Mouse (Mus musculus) adrenal gland, adult (tissue): Measurements from ENCODE around the gene Ifnl2.

Experiments
- DNase-seq, 2 experiments: peaks; one replicate each; pipeline ENCODE4 v3.0.0; 2022 to 2023; ENCODE audit warnings: low spot score in 1 of 2; ENCODE audit not compliant: inconsistent age in 2 of 2

Gene Ifnl2

GRCm38 (mm10) chr7:28492310-28492709, 17.9 kb downstream of the Ifnl2 start:
- no peak for DNase-seq

GRCm38 (mm10) chr7:28490903-28491302, 19.4 kb downstream of the Ifnl2 start:
- DNase-seq: no peak

- DNase-seq: peak; percentile 66 to 89
Measured at GRCm38 (mm10) chr7:28490410-28490809, 19.8 kb downstream of the Ifnl2 start.

- DNase-seq: peak; percentile 27 to 58
Measured at GRCm38 (mm10) chr7:28488030-28488491, 22.2 kb downstream of the Ifnl2 start.

- no peak for DNase-seq
Measured at GRCm38 (mm10) chr7:28484192-28484591, 26.1 kb downstream of the Ifnl2 start.

- no peak for DNase-seq
Measured at GRCm38 (mm10) chr7:28482854-28483253, 27.4 kb downstream of the Ifnl2 start.

- no peak for DNase-seq
Measured at GRCm38 (mm10) chr7:28478854-28479253, 31.4 kb downstream of the Ifnl2 start.

- no peak for DNase-seq
Measured at GRCm38 (mm10) chr7:28477363-28477762, 32.9 kb downstream of the Ifnl2 start.

GRCm38 (mm10) chr7:28476191-28476590, 34.1 kb downstream of the Ifnl2 start:
- DNase-seq: no peak

- DNase-seq: peak; percentile 75 to 86
Measured at GRCm38 (mm10) chr7:28467213-28467751, 43.0 kb downstream of the Ifnl2 start.

GRCm38 (mm10) chr7:28466721-28467212, 43.5 kb downstream of the Ifnl2 start:
- no peak for DNase-seq

- DNase-seq: peak; percentile 85 to 91
Measured at GRCm38 (mm10) chr7:28464416-28465212, 45.6 kb downstream of the Ifnl2 start.

GRCm38 (mm10) chr7:28462769-28463168, 47.5 kb downstream of the Ifnl2 start:
- DNase-seq: no peak

GRCm38 (mm10) chr7:28460361-28460760, 49.9 kb downstream of the Ifnl2 start:
- DNase-seq: no peak
